Mouse (Mus musculus) CH12F3 (cell line): ENCODE measurements around the gene Nmrk2.
"Not testable (repeated sequence)": the region's sequence is repeated elsewhere in the genome, so short reads cannot be mapped to it uniquely, and the experiment has no call there.

Source experiments
- in situ Hi-C: fragments of 300-500 bp; cut with MboI; formaldehyde crosslinking; loops from 2 replicates; pipeline ENCODE4 v1.14.3; 2020; ENCODE audit warnings: low sequenced_read_pairs

Nmrk2 gene

DNA sequence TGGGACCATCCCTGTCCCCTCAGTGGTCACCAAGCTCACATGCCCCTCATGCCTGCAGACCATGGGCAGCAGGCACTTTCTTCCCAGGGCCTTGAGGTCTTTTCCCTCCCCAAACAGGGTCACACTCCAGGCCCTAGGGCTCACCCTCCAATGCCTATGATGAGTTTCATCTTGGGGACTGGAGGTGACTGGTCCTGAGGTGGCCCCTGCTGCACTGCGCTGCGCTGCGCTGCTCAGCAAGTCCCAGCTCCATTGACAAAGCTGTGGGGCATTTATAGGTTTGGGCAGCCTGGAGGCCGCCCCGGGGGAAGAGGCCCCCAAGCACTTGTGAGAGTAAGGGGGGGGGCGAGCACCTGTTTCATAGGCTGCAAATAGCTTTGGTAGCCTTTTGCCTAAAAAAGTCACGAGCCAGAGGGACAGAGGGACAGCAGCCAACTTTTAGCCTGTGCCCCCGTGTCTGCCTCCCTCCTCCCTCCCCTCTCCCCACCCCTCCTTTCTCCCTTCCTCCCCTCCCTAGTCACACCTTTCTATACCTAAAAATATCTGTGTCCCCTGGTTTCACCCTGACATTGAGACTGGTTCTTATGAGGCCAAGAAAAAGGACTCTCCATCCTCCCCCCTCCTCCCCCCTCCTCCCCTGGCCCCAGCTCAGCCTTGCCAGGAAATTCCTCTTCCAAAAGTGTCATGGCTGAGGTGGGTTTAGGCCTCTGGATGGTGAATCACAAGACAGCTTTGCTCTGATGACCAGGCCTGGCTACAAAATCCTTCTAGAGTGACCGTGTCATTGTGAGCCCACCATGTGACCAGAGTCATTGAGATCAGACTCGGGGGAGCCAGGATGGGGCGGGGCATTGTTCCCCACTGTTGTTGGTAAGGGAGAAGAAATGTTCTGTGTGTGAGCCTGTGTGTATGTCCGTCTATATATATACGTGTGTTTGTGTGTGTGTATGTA is at the start of gene Nmrk2:
Gene Nmrk2, minus strand, starts transcription at position 245 of the 952 bp plus-strand sequence.
- in situ Hi-C loops: no loop called here

GRCm38 (mm10) chr10:81249442-81249841 is 47.6 kb upstream of the Nmrk2 start:
- in situ Hi-C loops: no loop called here

DNA sequence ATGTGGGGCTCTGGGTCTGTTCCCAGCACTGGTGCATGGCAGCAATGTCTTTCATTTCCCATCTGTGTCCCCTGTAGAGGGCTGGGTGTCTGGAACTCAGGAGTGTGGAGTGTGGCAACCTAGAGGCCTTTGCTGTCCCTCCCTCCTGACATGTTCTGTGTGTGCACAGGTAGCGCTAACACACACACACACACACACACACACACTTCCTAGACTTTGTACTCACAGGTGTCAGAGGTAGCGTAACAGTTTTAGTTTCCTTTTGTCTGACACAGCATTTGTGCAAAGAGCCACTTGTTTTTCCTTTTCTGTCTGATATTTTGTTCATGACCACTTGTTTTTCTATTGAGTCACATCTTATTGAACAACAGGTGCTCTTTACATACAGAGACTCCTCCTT is 46.0 kb upstream of the Nmrk2 start:
- in situ Hi-C loops: no loop called here

- in situ Hi-C loops: no loop called here
Observed at GRCm38 (mm10) chr10:81245166-81245565, 43.3 kb upstream of the Nmrk2 start.

GRCm38 (mm10) chr10:81244595-81244994 is 42.7 kb upstream of the Nmrk2 start:
- in situ Hi-C loops: no loop called here

DNA sequence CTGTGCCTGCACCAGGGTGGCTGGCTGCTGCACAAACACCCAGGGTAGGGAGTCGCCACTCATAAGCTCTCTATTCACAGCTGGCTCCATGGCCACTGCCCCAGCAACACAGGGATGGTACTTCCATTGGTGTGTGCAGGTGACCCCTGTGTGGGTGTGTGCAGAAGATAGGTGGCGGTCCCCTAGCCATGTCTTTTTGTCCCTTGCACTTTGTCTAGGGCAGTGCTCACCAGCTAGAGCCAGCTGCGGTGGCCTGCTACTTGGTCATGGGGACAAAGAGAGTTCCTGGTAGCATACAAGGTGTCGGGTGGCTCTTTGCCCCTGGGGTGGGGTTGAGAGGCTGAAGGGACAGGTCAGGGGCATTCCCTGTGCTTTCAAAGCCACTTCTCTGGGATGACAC is 42.3 kb upstream of the Nmrk2 start:
- in situ Hi-C loops: no loop called here

DNA sequence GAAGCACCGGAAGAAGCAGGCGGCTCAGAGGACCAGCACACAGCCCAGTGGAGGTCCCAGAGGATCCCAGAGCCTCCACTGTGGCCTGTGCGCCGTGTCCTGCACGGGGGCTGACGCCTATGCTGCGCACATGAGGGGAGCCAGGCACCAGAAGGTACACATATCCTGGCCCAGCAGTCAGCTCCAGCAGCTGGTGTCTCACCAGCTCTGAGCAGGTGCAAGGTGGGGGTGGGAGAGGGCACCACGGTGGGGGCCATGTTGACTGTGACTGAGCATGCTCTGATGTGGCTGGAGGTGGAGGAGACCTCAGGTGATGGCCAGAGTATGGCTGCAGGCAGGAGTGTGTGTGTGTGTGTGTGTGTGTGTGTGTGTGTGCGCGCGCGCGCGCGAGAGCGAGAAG is 40.2 kb upstream of the Nmrk2 start:
- in situ Hi-C loops: no loop called here

DNA sequence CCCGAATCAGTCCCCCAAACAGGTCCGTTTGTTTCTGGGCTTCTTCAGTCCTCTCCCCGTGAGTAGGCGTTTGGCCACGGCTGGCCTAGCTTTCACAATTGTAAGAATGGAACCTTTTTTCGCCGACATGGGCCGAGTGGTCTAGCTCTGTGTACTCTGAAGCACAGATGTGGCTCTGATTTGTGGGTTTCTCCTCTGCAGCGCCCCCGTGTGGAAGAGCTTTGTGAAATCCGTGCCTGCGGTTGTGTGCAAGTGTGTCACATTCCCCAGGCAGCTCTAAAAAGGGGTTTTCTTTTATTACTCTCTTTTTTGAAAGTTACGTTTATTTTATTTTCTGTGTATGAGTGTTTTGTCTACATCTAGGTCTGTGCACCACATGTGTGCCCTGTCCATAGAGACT is 39.0 kb upstream of the Nmrk2 start:
- in situ Hi-C loops: no loop called here

GRCm38 (mm10) chr10:81238618-81239017 is 36.8 kb upstream of the Nmrk2 start:
- in situ Hi-C loops: no loop called here

DNA sequence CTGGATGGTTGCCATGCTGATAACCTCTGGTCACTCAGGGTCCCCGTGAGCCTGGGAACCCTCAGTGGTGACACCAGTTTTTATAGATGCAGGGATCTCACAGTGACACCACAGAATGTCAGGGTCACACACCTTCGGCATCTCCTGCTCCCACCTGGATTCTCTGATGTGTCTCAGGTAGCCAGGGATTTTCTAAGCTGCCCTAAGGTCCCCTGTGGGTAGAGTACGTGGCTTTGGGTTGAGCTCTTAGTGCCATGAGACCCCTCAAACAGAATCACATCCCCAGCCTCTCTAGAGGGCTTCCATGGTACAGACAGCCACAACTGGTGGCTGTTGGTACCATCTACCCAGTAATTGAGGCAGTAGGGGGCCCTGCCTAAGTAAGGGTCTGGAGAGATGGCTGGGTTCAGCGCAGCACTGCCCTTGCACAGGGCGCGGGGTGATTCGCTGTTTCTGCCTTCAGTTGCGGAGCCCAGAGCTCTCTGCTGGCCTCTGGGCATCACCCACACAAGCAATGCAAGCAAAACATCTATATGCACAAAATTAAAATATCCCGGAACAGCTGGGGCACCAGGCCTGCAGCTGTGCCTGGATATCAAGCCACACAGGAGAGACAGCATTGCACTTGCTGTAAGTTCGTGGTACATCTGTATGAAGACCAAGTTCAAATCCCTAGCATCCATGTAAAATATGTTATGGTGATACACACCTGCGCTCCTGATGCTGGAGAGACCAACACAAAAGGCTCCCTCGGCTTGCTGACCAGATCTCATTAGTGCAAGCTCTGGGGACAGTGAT is 34.8 kb upstream of the Nmrk2 start:
- in situ Hi-C loops: no loop called here

DNA sequence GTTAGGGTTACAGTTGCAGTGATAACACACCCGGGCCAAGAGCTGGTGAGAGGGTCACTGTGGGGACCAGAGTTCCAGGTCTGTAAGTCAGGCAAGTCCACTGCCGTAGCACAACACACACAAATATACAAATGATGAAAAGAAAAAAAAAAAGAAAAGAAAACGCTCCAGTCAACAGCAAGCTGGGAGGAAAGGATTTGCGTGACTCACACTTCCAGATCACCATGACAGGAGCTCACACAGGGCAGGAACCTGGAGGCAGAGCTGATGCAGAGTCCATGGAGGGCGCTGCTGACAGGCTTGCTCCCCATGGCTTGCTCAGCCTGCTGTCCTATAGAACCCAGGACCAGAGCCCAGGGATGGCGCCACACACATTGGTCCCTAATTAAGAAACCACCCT is 32.4 kb upstream of the Nmrk2 start:
- in situ Hi-C loops: no loop called here

DNA sequence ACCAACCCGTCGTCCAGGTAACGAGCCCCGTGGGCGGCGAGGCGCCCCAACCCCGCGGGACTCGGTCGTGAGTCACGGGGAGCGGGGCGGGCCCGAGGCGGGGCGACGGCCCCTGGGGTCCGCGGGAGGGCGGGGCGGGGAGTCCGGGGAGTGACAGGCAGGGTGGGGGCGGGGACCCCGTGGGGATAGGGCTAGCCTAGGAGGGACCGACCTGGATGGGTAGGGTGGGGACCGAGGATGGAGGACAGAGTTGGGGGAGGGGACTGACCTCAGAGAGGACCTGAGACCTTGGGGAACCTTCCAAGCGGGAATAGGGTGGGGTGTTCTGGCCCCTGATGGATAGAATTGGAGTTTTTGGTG is 31.4 kb upstream of the Nmrk2 start:
- in situ Hi-C loops: no loop called here

DNA sequence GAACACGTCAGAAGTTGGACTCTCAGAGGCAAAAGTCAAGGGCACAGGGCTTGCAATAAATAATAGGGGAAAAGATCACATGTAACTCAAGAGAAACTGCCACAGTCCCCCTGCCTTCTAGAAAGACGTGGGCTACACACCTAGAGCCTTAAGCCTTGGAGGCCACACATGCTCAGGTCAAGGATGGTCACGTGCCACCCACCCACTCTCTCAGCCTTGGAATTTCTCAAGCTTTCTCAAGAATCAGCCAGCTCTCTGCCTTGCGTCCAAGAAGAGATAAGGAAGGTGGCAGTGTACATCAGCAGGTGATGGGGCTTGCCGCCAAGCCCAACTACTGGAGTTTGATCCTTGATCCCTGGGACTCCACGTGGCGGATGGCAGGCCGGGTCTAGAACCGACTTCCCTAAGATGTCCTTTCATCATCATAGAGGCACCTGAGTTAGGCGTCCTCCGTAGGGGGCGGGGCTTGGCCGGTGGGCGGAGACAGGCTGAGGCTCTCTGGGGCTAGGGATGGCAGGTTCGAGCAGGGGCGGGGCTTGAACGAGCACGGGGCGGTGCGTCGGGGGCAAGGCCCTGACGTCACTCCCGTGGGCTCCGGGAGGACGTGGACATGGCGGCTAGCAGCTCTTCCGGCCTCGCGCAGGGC is 30.9 kb upstream of the Nmrk2 start, which contains the start of gene Zfr2:
Gene Zfr2, plus strand, starts transcription at position 576 of the 646 bp plus-strand sequence.
- in situ Hi-C loops: no loop called here

- in situ Hi-C loops: no loop called here
Observed at GRCm38 (mm10) chr10:81231436-81231835, 29.6 kb upstream of the Nmrk2 start.

- in situ Hi-C loops: no loop called here
Observed at GRCm38 (mm10) chr10:81230438-81231332, 28.8 kb upstream of the Nmrk2 start, which contains the start of gene Atcay. Gene Atcay (minus strand): TSS chr10:81230833.

DNA sequence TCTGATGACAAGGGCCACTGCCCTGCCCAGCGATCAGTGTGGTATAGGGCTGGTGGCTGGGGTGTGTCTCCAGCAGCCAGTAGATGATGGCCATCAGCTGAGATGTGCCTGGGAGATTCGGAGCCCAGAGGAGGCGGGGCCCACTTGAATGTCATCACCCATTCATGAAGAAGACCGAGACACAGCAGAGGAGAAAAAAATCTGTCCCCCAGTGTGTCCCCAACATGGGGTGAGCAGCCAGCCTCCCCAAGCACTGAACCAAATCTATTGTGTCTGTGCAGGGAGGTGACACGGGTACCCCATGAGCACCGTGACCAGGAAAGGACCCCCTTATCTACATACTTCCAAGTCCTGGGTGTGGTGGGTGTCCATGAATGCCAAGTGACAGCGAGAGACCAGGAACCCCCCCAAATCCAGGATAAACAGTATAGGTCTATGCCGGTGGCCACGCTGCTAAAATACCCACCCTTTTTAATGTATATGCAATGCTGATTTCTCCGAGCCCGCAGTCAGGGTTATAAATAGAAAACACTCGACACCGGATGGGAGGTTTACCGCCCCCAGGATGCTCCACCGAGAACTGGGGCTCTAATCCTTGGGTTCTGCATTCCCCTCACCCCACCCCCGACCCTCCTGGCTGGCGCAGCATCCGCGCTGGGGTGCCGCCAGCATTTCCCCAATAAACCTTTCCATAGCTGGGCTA is 28.0 kb upstream of the Nmrk2 start:
- in situ Hi-C loops: no loop called here

DNA sequence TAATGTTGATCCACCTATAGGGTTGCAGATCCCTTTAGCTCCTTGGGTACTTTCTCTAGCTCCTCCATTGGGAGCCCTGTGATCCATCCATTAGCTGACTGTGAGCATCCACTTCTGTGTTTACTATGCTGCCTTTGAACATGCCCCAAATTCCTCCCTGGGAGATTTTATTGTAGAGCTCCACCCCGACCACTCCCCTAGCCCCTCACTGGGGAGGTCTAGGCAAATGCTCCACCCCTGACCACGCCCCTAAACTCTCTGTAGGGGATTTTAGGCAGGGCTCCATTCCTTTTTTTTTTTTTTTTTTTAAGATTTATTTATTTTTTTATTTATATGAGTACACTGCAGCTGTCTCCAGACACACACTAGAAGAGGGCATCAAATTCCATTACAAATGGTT is 21.9 kb upstream of the Nmrk2 start:
- in situ Hi-C loops: not testable (repeated sequence)

DNA sequence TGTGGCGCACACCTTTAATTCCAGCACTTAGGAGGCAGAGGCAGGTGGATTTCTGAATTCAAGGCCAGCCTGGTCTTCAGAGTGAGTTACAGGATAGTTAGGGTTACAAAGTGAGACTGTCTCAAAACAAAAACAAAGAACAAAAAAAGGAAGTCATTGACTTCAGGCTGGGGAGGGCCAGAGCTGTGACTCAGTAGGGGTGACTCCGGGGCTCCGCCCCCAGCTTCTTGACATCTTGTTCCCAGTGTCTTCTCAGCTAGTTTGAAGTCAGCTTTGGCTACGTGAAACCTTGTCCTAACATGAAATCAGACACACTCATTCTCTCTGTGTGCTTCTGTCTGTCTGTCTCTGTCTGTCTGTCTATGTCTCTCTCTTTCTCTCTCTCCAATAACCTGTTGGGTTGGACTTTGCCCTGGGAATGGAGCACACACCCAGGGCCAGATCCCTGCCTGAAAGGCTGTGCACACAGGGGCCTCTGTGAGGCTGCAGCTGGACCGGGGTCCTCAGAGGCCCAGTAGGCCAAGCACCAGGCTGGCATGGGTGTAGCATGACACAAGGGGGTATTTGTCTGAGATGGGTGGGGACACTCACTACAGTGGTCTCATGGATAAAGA is 19.7 kb upstream of the Nmrk2 start:
- in situ Hi-C loops: no loop called here

GRCm38 (mm10) chr10:81217964-81218363 is 16.1 kb upstream of the Nmrk2 start:
- in situ Hi-C loops: no loop called here
